Mouse (Mus musculus) kidney, postnatal 36 days (tissue): ENCODE measurements around the gene Pspc1.

Source experiments
- DNase-seq, 2 experiments: peaks; one replicate each; pipeline ENCODE4 v3.0.0; 2021 to 2022; ENCODE audit warnings: mixed read lengths in 2 of 2

Gene Pspc1

DNA sequence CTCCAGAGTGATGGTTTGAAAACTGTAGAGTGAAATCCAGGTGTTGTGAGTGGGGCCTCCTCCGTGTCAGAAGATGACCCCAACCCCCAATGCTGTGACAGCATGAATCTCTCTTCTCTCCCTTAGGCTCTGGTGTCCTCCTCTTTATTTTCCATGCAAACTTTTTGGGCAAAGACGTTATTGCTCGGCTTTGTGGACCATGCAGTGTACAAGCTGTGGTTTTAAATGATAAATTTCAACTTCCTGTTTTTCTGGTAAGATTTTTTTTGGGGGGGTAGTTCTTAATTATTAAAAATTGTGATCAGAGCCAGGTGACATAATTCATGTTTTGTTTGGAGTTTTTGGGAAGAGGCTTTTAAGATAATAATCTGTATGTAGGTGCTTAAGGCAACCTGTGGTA is 82.6 kb downstream of the Pspc1 start:
- no peak for DNase-seq

DNA sequence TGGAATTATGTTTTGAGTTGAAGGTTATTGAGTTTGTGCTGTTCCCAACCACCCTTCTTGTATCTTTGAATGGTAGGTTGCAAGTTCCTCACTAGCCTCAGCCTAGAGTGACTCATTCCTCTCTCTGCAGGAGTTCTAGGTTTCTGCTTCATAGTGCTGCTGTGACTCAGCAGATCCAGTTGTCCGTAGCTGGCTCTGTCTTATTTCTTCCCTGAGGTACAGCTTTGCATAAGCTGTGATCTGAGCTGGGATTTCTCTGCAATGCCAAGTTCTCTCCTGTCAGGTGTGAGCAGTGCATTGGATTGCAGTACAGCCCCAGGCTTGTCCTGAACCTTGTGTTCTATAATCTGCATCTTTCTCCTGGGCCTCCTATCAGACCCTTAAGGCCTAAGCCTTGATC is 88.3 kb downstream of the Pspc1 start:
- no peak for DNase-seq

DNA sequence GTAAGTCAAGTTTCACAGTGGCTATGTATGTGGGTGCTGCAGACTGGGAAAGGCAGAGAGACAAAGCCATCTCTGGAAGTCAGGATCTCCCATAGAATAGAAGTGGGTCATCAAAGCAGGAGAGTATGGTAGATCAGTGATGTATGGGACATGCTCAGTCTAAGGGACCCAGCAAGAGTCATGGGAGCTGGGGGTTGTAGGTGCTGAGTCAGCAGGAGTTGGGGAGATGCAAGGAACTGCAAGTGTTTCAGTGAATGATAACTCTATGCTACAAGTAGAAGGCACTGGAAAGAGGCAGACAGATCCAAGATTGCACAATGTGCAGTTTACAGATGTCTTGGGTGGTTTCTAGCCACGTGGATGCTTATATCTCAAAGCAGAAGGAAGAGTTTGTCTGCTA is 89.0 kb downstream of the Pspc1 start:
- DNase-seq, result no peak

DNA sequence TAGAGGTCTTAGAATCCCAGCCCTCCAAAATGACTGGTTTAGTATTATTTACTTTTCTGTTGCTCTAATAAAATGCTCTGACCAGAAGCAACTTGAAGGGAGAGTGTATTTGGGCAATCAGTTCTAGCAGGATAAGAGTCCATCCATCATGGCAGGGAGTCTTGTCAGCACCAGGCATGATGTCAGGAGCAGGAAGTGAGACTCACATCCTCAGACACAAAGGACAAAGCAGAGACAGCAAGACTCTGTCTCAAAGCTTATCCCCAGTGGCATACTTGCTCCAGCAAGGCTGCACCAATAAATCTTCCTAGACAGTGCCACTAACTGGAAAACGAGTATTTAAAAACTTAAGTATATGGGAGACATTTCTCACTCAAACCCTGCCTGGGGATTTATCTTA is 92.7 kb downstream of the Pspc1 start:
- DNase-seq, result peak; percentile 7 to 35
